Mouse (Mus musculus): ENCODE data around the gene Pyroxd1. TPM values are rescaled to one million over a fixed set of nuclear protein-coding genes. Genes with fewer than 3 reads are reported as not detected.
"Not testable (repeated sequence)": the region's sequence is repeated elsewhere in the genome, so short reads cannot be mapped to it uniquely, and the experiment has no call there.

The Pyroxd1 gene
- polyA plus RNA-seq, 1 experiment from 2014 or later, result 24.4 TPM

DNA sequence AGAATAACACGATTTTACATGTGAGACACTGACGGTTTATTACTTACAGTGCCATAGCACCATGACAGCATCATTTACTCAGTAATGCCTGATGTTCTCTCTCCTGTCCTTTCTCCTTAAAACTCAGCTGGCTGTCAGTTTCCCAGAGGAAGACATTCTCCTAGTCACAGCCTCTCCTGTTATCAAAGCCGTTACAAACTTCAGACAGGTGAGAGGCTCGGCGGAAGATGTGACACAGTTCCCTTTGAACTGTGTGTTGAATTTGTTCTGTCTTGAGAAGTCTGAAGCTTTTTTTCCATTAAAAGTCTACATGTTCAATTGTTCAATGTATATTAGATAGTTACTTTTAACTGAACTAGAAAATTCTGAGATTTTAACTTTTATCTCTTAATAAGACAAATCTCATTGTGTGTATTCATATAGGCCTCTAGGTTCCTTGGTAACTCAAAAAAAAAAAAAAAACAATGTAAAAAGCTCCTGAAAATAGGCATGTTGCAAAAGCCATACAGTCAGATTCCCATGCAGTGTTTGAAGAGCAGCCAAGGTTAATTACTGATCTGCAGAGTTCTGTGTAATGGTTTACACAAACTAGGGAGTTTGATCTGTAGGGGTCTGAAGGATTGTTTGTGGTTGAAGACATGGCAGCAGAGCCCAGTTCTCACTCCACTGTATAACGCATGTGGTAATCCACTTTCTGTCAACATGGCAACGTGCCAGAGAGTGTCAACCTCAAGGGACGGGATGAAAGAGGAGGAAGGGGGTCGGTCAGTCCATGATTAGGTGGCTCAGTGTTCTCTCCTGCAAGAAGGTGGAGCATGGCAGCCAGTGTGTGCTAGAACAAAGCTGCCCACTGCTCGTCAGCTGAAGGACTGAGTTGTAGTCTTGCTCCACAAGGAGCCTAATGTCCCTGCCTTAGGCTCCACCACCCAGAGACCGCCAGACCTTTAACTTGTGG is 2.3 kb downstream of the Pyroxd1 start:
- no peak overlapping the region for H3K9ac ChIP-seq
- no peak overlapping the region for H3K4me3 ChIP-seq
- no peak for ATAC-seq (ENCODE audit: low FRiP score, low read depth)
- peaks cover 32% of the 10 kb centered on the region for H3K36me3 ChIP-seq
- 85% methylated on average over 11 of the region's 11 CpGs for WGBS
- H3K27ac ChIP-seq, result no peak overlapping the region
- no peaks in the 10 kb centered on the region for H3K4me1 ChIP-seq
- no peaks in the 10 kb centered on the region for H3K9me3 ChIP-seq
- H3K27me3 ChIP-seq (replicated peaks), result no peaks in the 10 kb centered on the region
- no peak overlapping the region for H3K4me2 ChIP-seq (replicated peaks)

DNA sequence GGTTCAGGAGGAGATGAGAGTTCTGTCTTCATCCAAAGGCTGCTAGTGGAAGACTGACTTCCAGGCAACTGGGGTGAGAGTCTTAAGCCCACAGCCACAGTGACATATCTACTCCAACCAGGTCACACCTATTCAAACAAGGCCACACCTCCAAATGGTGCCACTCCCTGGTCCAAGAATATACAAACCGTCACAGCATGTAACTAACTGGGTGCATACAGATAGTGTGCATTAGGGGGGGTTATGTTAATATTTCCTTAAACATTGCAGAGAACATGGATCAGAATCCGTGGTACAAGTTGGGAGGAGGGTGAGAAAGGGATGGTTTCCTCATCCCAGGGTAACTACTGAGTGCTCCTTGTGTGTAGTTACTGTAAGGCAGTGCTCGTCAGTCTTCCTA is 6.6 kb downstream of the Pyroxd1 start:
- not testable (repeated sequence) for ATAC-seq (ENCODE audit: low FRiP score, low read depth); H3K27me3 ChIP-seq (replicated peaks); H3K4me3 ChIP-seq; H3K4me1 ChIP-seq; H3K9me3 ChIP-seq; H3K9ac ChIP-seq; H3K4me2 ChIP-seq (replicated peaks); H3K27ac ChIP-seq
- H3K36me3 ChIP-seq, result peaks cover 60% of the 10 kb centered on the region
- WGBS, result 88% methylated on average over 3 of the region's 3 CpGs

DNA sequence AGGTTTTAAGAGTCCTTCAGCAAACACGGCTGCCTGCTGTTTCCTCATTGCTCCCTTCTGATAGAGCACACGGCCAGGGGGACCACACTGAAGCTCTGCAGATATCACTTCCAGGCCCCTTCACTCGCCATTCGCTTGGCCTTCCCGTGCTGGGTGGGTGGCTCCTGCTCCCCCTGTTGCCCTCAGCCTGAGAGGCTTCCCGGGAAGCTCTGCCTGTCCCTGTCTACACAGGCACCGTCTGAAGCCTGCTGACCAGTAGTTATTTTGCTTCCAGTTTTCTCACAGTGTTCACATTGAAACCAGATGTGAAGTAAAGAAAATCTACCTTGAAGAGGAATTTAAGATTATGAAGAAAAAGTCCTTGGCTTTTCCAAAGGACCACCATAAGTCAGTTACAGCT is 11.7 kb downstream of the Pyroxd1 start:
- Histone ChIP-seq H3K27ac (no peak overlapping the region), H3K27me3 (replicated peaks) (no peaks in the 10 kb centered on the region), H3K4me3 (no peak overlapping the region), H3K4me1 (no peaks in the 10 kb centered on the region), H3K4me2 (replicated peaks) (no peak overlapping the region), H3K9me3 (no peaks in the 10 kb centered on the region), H3K36me3 (peaks cover 69% of the 10 kb centered on the region), H3K9ac (no peak overlapping the region)
- no peak for ATAC-seq (ENCODE audit: low FRiP score, low read depth)
- 75% methylated on average over 7 of the region's 7 CpGs for WGBS

DNA sequence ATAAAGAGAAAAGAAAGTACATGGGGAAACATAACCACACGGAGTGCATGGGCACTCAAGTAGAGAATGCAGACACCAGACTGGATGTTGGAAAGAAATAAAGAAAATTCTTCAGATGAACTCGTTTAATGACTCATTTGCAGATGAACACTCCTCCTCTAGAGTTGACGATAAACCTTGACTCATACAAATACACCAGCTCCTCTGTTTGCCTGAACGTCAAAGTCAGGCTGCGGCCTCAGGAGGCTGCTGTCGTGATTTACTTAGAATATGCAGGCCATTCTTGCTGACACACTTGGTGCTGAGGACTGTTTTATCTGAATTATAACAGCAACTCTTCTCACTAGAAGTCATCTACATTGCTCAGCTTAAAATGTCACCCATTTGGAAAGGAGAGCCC is 16.6 kb downstream of the Pyroxd1 start:
- ATAC-seq (ENCODE audit: low FRiP score, low read depth), result no peak
- no peak overlapping the region for H3K4me2 ChIP-seq (replicated peaks)
- H3K36me3 ChIP-seq, result peaks cover 66% of the 10 kb centered on the region
- H3K27ac ChIP-seq, result no peak overlapping the region
- 91% methylated on average over 6 of the region's 6 CpGs for WGBS
- no peak overlapping the region for H3K9ac ChIP-seq
- H3K9me3 ChIP-seq, result no peaks in the 10 kb centered on the region
- no peak overlapping the region for H3K4me3 ChIP-seq
- no peaks in the 10 kb centered on the region for H3K4me1 ChIP-seq
- no peaks in the 10 kb centered on the region for H3K27me3 ChIP-seq (replicated peaks)

DNA sequence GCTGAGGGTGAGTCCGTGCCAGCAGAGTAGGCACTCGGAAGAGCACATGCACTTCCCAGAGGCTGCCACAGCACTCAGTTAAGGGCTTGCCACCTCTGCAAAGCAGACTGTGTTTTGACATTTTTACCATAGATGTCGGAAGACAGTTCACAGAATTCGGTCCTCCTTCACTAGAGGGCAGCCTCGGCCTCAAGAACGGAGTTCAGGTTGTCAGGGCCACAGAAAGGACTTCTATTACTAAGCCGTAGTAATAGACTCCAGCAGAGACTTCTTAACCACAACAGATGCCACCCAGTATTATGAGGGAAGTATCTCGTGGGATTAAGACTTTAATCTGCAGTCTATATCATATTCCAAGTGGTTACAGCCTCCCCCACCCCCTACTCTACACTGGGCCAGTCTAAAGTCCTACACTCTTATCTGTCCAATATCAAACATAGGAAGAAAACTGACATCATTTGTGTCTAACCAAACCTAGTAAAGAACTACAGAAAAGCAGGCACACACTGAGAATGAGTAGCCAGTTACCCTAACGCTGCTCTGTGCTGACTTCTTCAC is 17.6 kb downstream of the Pyroxd1 start:
- Histone ChIP-seq H3K36me3 (peaks cover 59% of the 10 kb centered on the region), H3K4me2 (replicated peaks) (no peak overlapping the region), H3K9me3 (no peaks in the 10 kb centered on the region), H3K4me1 (no peaks in the 10 kb centered on the region), H3K4me3 (no peak overlapping the region), H3K27me3 (replicated peaks) (no peaks in the 10 kb centered on the region), H3K9ac (no peak overlapping the region), H3K27ac (no peak overlapping the region)
- no peak for ATAC-seq (ENCODE audit: low FRiP score, low read depth)
- 74% methylated on average over 9 of the region's 9 CpGs for WGBS

DNA sequence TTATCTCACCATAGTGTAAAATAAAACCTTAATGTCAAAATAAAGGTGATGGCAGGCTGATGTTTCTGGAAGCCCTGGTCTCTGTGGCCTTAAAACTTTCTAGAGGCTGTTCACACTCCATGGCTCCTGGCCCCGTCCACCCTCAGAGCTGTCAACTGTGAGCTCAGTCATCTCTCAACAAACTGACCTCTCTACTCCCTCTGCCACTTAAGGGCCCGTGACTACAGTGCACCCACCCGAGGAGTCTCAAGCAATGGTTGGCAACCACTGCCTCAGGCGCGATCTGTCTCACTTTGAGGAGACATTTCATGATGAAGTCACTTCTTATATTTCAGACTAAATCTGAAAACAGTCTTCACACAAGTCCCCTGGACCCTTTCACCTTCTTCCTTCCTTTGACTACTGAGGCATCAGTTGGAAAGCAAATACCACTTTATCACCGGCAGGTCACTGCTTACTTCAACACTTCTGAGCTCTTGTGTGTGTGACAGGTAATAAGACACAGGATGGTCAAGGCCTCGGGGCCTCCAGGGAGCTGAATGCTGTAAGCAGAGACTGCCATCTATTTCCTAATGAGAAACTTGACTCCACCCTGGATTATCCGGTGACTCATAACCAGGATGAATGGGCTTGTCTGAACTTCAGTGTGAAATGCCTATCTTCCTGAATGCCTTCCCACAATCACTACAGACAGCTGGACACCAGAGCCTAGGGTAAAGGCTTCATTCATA is 20.5 kb downstream of the Pyroxd1 start:
- Histone ChIP-seq H3K4me3 (no peak overlapping the region), H3K4me1 (no peaks in the 10 kb centered on the region), H3K36me3 (peaks cover 52% of the 10 kb centered on the region), H3K9me3 (no peaks in the 10 kb centered on the region), H3K27ac (no peak overlapping the region), H3K4me2 (replicated peaks) (no peak overlapping the region), H3K27me3 (replicated peaks) (no peaks in the 10 kb centered on the region), H3K9ac (no peak overlapping the region)
- 93% methylated on average over 8 of the region's 8 CpGs for WGBS
- ATAC-seq (ENCODE audit: low FRiP score, low read depth), result no peak

DNA sequence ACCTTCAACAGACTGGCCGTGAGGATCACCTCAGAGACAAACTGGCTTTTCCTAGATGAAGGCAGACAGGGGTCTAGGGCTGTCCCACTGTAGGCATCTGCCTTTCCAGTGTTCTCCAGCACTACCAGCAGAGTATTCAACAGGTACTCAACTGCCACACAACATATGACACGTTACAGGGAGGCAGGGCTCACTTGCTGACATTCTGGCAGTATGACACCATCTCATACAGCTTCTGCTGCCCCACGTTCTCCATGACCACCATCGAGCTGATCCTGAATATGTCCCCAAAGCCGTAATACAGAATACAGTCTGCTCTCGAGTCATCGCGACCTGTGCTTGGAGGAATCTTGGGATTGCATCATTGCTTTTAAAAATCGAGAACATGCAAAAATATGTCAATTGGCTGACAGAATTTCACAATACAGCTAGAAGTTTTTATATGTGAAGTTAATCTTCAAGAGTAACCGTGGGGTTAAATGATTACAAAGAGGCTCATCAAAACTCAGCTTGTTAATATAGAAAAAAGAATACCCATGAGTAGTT is 21.1 kb downstream of the Pyroxd1 start:
- 93% methylated on average over 10 of the region's 10 CpGs for WGBS
- no peak for ATAC-seq (ENCODE audit: low FRiP score, low read depth)
- Histone ChIP-seq H3K9me3 (no peaks in the 10 kb centered on the region), H3K36me3 (peaks cover 49% of the 10 kb centered on the region), H3K4me2 (replicated peaks) (no peak overlapping the region), H3K27ac (no peak overlapping the region), H3K27me3 (replicated peaks) (no peaks in the 10 kb centered on the region), H3K4me1 (no peaks in the 10 kb centered on the region), H3K4me3 (no peak overlapping the region), H3K9ac (no peak overlapping the region)

DNA sequence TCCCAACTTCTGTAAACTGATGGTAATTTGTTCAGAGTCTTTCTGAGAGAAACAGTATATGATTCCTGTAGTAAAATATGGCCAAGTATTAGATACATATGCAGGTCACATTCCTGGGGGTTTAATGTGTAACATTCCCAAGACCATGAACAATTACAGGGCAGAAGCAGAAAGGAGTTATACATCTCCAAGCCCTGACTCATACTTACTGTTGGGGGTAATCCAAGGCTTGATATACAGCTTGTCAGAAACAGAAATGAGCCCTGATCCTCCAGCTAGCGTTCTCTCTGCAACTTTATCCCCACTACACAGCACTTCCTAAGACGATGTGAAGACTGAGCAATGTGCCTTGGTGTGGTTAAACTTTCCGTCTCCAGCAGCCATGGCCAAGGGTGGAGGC is 22.1 kb downstream of the Pyroxd1 start:
- Histone ChIP-seq H3K27ac (no peak overlapping the region), H3K36me3 (peaks cover 52% of the 10 kb centered on the region), H3K4me1 (no peaks in the 10 kb centered on the region), H3K9ac (no peak overlapping the region), H3K27me3 (replicated peaks) (no peaks in the 10 kb centered on the region), H3K4me2 (replicated peaks) (no peak overlapping the region), H3K9me3 (no peaks in the 10 kb centered on the region), H3K4me3 (no peak overlapping the region)
- ATAC-seq (ENCODE audit: low FRiP score, low read depth), result no peak
- 86% methylated on average over 3 of the region's 3 CpGs for WGBS

DNA sequence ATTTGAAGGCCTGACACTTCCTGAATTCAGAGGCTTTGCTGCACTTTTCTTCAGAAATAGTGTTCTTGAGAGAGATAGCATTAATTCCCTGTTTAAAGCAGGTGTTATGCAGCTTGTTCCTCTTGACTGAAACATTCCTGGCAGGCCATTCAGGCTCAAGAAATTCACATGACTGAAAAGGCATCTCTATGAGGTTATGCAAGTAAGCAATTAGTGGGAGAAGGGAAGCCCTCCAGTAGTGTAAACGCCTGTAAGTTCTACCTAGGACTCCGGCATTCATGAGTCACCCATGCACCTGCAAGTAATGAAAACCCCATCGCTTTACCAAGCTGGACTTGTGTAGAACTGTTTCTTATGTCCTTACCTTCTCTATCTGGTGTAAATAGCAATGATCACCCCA is 24.1 kb downstream of the Pyroxd1 start:
- Histone ChIP-seq H3K9me3 (no peaks in the 10 kb centered on the region), H3K4me2 (replicated peaks) (no peak overlapping the region), H3K27me3 (replicated peaks) (no peaks in the 10 kb centered on the region), H3K9ac (no peak overlapping the region), H3K4me1 (no peaks in the 10 kb centered on the region), H3K36me3 (peaks cover 56% of the 10 kb centered on the region), H3K27ac (no peak overlapping the region), H3K4me3 (no peak overlapping the region)
- 92% methylated on average over 3 of the region's 3 CpGs for whole genome bisulfite sequencing
- no peak for ATAC-seq (ENCODE audit: low FRiP score, low read depth)

DNA sequence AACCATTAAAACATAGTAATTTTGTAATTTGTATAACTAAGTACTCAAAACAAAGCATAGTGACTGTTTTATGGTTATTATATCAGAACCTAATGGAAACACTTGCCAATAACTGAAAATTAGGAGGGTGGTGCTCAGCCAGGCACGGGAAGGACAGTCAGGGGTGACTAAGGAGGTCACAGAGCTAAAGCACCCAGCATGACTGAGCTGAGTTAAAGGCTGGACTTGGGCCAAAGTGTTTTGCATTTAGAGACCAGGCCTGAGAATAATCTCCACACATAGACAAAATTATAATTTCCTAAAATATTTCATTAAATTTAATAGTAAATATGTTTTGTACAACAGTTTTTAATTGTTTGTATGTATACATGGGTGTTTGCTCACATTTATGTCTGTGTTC is 31.6 kb downstream of the Pyroxd1 start:
- peaks cover 41% of the 10 kb centered on the region for H3K36me3 ChIP-seq
- no peak overlapping the region for H3K9ac ChIP-seq
- no peaks in the 10 kb centered on the region for H3K4me1 ChIP-seq
- 73% methylated on average over 1 of the region's 1 CpGs for WGBS
- H3K27me3 ChIP-seq (replicated peaks), result no peaks in the 10 kb centered on the region
- no peak overlapping the region for H3K27ac ChIP-seq
- ATAC-seq (ENCODE audit: low FRiP score, low read depth), result no peak
- H3K9me3 ChIP-seq, result no peaks in the 10 kb centered on the region
- H3K4me3 ChIP-seq, result no peak overlapping the region
- no peak overlapping the region for H3K4me2 ChIP-seq (replicated peaks)

DNA sequence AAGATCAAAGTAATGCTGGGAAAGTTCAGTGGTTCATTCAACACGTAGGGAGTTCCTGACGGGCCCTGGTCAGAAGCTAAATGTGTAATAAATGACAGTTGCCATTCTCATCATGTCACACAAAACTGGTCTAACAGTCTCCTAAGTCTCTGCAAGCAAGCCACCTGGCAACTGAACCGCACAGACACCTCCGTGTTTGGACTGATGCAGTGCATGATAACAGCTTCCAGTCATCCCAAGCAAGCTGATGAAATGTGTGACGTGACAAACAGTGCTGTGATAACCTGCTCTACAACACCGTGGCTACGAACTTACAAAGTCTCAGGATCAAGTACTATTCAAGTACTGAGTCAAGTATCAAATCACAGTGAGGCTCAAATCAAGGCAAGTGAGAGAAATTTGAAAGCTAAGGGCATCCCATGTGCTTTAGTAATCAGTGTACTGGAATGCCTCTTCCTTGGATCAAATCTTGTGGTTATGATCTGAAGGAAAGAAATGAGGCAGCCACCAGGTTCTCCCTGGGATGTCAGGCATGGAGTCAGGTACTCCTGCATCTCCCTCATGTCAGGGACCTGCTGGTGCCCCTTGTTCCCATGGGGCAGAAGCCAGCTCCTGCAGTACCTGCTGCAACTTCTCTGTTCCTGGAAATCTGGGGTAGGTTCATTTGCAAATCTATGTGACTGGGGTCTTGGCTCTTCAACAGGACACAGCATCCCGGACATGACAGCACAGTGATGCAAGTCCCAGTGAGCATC is 33.3 kb downstream of the Pyroxd1 start:
- Histone ChIP-seq H3K4me1 (no peaks in the 10 kb centered on the region), H3K36me3 (peaks cover 29% of the 10 kb centered on the region), H3K4me2 (replicated peaks) (no peak overlapping the region), H3K27ac (no peak overlapping the region), H3K9ac (no peak overlapping the region), H3K4me3 (no peak overlapping the region), H3K9me3 (no peaks in the 10 kb centered on the region), H3K27me3 (replicated peaks) (no peaks in the 10 kb centered on the region)
- WGBS, result 92% methylated on average over 8 of the region's 8 CpGs
- no peak for ATAC-seq (ENCODE audit: low FRiP score, low read depth)

DNA sequence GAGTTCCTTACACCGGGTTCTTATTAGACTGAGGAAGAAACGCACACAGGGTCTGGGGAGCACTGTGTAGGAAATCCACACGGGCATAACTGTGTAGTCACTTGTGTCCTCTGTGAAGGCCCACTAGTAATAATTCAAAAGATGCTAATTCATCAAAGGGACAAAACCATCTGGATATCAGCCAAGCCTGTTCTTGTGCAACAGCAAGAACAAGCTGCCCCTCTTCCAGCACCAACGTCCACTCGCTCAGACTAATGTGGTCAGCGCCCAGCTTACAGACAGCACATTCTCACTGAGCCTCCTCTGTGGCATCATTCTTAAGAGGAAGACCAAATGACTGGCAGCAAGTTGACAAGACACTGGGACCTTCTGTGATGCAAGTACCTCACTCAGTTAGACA is 34.5 kb downstream of the Pyroxd1 start:
- no peak overlapping the region for H3K4me2 ChIP-seq (replicated peaks)
- H3K9ac ChIP-seq, result no peak overlapping the region
- no peaks in the 10 kb centered on the region for H3K27me3 ChIP-seq (replicated peaks)
- H3K9me3 ChIP-seq, result no peaks in the 10 kb centered on the region
- no peak overlapping the region for H3K27ac ChIP-seq
- 91% methylated on average over 6 of the region's 6 CpGs for WGBS
- no peak overlapping the region for H3K4me3 ChIP-seq
- peaks cover 19% of the 10 kb centered on the region for H3K36me3 ChIP-seq
- ATAC-seq (ENCODE audit: low FRiP score, low read depth), result no peak
- H3K4me1 ChIP-seq, result no peaks in the 10 kb centered on the region

All from neural tube, embryonic 12.5 days (tissue).